Mouse (Mus musculus): ENCODE measurements at regions not wholly inside any gene's neighbourhood (a gene's known extent, or its start where the extent isn't known, plus 50 kb on each side); places are given as distances from the start of the nearest gene placed in this dataset.
"Not testable (repeated sequence)": the region's sequence is repeated elsewhere in the genome, so short reads cannot be mapped to it uniquely, and the experiment has no call there.

DNA sequence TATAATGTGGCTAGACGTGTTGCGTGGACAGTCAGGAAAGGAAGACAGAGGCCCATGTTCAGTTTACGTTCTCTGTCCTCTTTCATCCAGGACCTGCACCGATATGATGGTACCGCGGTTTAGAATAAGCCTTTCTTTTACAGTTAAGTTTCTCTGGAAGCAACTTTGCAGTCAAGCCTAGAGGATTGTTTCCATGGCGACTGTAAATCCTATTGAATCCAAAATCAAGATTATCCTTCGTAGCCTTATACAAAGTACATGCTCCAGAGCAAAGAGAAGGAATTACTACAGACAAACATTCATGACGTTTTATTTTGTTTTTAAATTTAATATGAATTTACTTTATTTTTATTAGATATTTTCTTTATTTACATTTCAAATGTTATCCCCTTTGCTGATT lies 798.6 kb downstream of the Robo2 start:
- no peak for ATAC-seq (ENCODE audit: insufficient number of reproducible peaks, insufficient read depth, low FRiP score, low TSS enrichment, low read depth)
- no peak overlapping the region for H3K27ac ChIP-seq
- H3K4me1 ChIP-seq, result no peaks in the 10 kb centered on the region
- H3K4me2 ChIP-seq, result no peak overlapping the region
- H3K36me3 ChIP-seq, result no peaks in the 10 kb centered on the region
- H3K27me3 ChIP-seq, result no peaks in the 10 kb centered on the region
- H3K9me3 ChIP-seq, result no peaks in the 10 kb centered on the region
- H3K9ac ChIP-seq, result no peak overlapping the region
- 88% methylated on average over 9 of the region's 9 CpGs for WGBS
- H3K4me3 ChIP-seq, result no peak overlapping the region

DNA sequence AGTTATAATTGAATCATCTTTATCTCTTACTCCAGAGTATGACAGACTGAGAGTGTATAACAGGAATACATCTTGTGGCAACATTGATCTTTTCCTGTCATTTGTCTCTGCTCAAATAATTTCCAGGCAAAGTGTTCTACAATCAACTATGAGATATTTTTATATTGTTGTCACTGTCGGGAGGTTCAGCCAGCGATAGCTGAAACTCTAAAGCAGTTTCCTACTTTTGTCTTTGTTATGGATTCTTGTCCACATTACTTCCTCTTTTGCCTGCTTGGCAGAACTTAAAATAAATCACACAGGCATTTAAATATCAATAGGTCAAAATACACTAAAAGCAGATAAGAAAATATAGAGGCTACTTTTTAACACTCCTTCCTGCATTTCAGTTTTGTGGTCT lies 820.2 kb downstream of the Robo2 start:
- WGBS, result 70% methylated on average over 2 of the region's 2 CpGs
- H3K27me3 ChIP-seq, result no peaks in the 10 kb centered on the region
- H3K4me1 ChIP-seq, result no peaks in the 10 kb centered on the region
- no peak overlapping the region for H3K4me3 ChIP-seq
- no peak for ATAC-seq (ENCODE audit: insufficient number of reproducible peaks, insufficient read depth, low FRiP score, low TSS enrichment, low read depth)
- H3K9ac ChIP-seq, result no peak overlapping the region
- H3K9me3 ChIP-seq, result no peaks in the 10 kb centered on the region
- no peak overlapping the region for H3K4me2 ChIP-seq
- H3K27ac ChIP-seq, result no peak overlapping the region
- no peaks in the 10 kb centered on the region for H3K36me3 ChIP-seq

DNA sequence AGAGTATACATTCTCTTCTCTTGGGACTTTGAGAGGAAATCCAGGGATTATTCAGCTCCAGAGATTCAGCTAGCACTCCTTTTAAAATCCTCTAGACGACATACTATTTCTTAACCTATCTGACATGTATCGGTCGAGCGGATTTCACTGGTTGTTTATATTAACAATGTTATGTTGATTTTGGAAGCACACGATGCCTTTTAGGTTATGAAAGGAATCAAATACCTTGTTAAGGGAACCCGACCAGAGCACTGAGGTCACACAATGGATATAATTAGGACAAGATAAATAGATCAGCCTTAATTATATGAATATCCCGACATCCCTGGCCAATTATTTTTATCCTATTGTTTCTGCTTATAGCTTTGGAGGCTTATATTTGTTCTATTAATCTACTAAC lies 850.4 kb downstream of the Robo2 start:
- Histone ChIP-seq H3K4me1 (no peaks in the 10 kb centered on the region), H3K27ac (no peak overlapping the region), H3K9me3 (no peaks in the 10 kb centered on the region), H3K4me2 (no peak overlapping the region), H3K36me3 (no peaks in the 10 kb centered on the region), H3K27me3 (no peaks in the 10 kb centered on the region), H3K9ac (no peak overlapping the region), H3K4me3 (no peak overlapping the region)
- ATAC-seq (ENCODE audit: insufficient number of reproducible peaks, insufficient read depth, low FRiP score, low TSS enrichment, low read depth), result no peak
- 71% methylated on average over 7 of the region's 7 CpGs for WGBS

DNA sequence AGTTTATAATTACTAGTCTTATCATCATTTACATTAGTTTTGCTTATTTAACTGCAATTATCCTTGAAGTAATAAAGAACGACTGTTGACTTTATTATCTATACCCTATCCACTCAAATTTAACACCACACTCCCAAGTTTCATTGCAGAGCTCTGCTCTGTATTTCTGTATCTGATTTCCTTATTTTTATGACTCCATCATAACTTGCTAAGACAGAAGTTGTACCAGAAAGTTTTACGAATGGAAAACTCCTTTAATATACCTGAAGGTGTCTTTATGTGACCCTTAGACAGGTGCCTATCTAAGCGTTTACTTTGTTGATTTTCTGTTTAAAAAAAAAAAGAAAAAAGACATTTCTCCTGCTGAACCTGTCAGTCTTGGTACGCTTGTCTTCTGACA lies 854.7 kb downstream of the Robo2 start:
- no peak overlapping the region for H3K4me2 ChIP-seq
- WGBS, result 86% methylated on average over 4 of the region's 4 CpGs
- no peak overlapping the region for H3K27ac ChIP-seq
- ATAC-seq (ENCODE audit: insufficient number of reproducible peaks, insufficient read depth, low FRiP score, low TSS enrichment, low read depth), result no peak
- no peaks in the 10 kb centered on the region for H3K9me3 ChIP-seq
- H3K4me1 ChIP-seq, result peaks cover 5% of the 10 kb centered on the region; the same call in 1 of the 2 replicates
- H3K9ac ChIP-seq, result no peak overlapping the region
- H3K27me3 ChIP-seq, result no peaks in the 10 kb centered on the region
- no peak overlapping the region for H3K4me3 ChIP-seq
- H3K36me3 ChIP-seq, result no peaks in the 10 kb centered on the region

DNA sequence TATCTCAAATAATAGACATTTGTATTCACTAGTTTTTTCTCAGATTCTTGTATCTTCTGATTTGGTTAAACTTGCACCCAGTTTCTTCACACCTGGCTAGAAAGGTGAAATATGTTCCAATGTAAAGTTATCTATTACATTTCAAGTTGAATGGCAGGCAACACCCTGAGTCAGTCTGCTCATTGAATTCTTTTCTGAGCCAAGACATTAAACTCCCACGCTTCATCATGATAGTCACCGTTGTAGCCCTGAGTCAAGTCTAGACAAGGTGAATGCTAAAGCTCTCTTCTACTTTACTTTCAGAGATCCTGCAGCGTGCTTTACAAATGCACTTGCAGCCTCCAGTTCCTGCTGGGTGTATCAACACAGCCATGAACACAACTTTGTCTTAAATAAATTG lies 868.0 kb downstream of the Robo2 start:
- H3K9ac ChIP-seq, result no peak overlapping the region
- no peak overlapping the region for H3K4me3 ChIP-seq
- H3K36me3 ChIP-seq, result no peaks in the 10 kb centered on the region
- H3K27me3 ChIP-seq, result no peaks in the 10 kb centered on the region
- WGBS, result 70% methylated on average over 3 of the region's 3 CpGs
- no peaks in the 10 kb centered on the region for H3K9me3 ChIP-seq
- no peak overlapping the region for H3K4me2 ChIP-seq
- H3K4me1 ChIP-seq, result no peaks in the 10 kb centered on the region; the same call in 1 of the 2 replicates
- H3K27ac ChIP-seq, result no peak overlapping the region
- no peak for ATAC-seq (ENCODE audit: insufficient number of reproducible peaks, insufficient read depth, low FRiP score, low TSS enrichment, low read depth)

DNA sequence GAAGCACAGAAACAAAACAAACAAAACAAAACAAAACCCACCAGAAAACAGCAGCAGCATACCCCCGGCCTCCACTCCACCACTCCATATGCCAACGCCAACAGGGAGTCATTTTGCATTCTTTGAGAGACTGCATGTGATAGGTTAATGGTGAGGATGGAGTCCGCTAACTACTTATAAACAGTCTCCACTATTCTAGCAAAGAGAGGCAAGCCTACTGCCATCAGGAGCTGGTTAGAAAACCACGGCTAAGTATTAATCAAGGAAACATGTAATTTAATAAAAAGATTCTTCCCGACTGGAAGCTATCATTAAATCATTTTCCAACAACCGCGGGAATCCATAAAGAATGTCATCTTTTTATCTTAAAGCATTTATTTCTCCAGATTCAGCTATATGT lies 873.6 kb downstream of the Robo2 start:
- no peak for ATAC-seq (ENCODE audit: insufficient number of reproducible peaks, insufficient read depth, low FRiP score, low TSS enrichment, low read depth)
- peaks cover 7% of the 10 kb centered on the region for H3K4me1 ChIP-seq
- peak overlapping the region; percentile 71; the same call in 1 of the 2 replicates for H3K27ac ChIP-seq
- no peak overlapping the region for H3K9ac ChIP-seq
- H3K4me3 ChIP-seq, result no peak overlapping the region
- H3K9me3 ChIP-seq, result no peaks in the 10 kb centered on the region
- H3K4me2 ChIP-seq, result peak overlapping the region; percentile 11; the same call in 1 of the 2 replicates
- WGBS, result 36% methylated on average over 7 of the region's 7 CpGs
- no peaks in the 10 kb centered on the region for H3K36me3 ChIP-seq
- H3K27me3 ChIP-seq, result no peaks in the 10 kb centered on the region

DNA sequence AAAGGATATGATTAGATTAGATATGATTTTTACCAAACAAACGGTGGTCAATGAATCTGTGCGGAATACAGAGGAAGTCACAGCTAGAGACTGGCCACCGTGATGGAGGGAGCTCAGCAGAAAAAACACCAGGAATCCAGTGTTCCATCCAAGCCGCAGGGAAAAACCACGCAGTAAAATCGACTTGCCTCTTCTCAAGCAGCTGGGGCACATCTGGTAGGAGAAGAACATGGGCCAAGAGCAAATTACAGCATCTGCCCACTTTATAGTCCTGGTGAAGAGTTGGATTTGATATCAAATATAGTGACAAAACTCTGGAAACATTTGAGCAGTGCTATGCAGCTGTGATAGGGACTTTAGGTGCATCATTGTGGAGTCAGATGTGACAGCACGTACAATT lies 874.1 kb downstream of the Robo2 start:
- H3K4me1 ChIP-seq, result peaks cover 7% of the 10 kb centered on the region
- no peak overlapping the region for H3K4me3 ChIP-seq
- no peak for ATAC-seq (ENCODE audit: insufficient number of reproducible peaks, insufficient read depth, low FRiP score, low TSS enrichment, low read depth)
- H3K27me3 ChIP-seq, result no peaks in the 10 kb centered on the region
- 54% methylated on average over 7 of the region's 7 CpGs for WGBS
- no peaks in the 10 kb centered on the region for H3K9me3 ChIP-seq
- H3K9ac ChIP-seq, result no peak overlapping the region
- H3K27ac ChIP-seq, result peak overlapping the region; percentile 71; the same call in 1 of the 2 replicates
- H3K4me2 ChIP-seq, result peak overlapping the region; percentile 11; the same call in 1 of the 2 replicates
- no peaks in the 10 kb centered on the region for H3K36me3 ChIP-seq

DNA sequence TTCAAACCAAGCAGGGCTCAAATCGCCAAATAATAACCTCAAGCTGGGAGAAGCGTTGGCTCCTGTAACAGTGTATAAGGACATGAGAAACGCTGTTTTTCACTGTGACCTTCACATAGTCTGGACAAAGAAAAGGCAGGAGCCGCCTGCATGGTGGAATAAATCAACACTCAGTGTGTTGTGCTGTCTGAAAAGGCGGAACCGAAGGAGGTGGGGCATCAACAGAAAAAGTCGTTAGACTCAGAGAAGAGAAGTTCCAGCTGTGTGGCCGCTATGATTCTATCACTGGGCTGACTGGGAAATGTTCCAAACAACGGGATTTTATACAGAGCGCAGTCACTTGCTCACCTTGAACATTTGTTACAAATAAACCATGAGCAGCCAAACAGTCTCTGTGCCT lies 881.4 kb downstream of the Robo2 start:
- Histone ChIP-seq H3K4me1 (0 out of 2 replicates have a peak, but pooled peaks cover 6% of the 10 kb centered on the region), H3K4me2 (peak overlapping the region; percentile 35), H3K27ac (peak overlapping the region; percentile 11; the same call in 1 of the 2 replicates), H3K4me3 (no peak overlapping the region), H3K9me3 (no peaks in the 10 kb centered on the region), H3K36me3 (no peaks in the 10 kb centered on the region), H3K9ac (no peak overlapping the region), H3K27me3 (no peaks in the 10 kb centered on the region)
- ATAC-seq (ENCODE audit: insufficient number of reproducible peaks, insufficient read depth, low FRiP score, low TSS enrichment, low read depth), result no peak
- 56% methylated on average over 10 of the region's 10 CpGs for WGBS

DNA sequence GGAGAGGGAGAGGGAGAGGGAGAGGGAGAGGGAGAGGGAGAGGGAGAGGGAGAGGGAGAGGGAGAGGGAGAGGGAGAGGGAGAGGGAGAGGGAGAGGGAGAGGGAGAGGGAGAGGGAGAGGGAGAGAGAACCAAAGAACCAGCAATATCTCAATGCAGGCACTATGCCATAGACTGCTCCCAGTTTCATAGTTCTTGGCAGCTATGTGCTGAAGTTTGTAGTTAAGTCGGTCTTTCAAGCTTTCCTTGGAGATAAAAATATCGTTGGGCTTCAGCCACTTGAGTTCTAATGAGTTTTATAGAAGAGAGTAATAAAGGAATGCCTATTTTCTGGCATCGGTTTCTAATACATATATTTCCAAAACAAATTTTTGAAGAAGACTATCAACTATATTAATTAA lies 888.7 kb downstream of the Robo2 start:
- H3K4me1 ChIP-seq; H3K27me3 ChIP-seq; H3K27ac ChIP-seq; H3K36me3 ChIP-seq; H3K4me3 ChIP-seq; ATAC-seq (ENCODE audit: insufficient number of reproducible peaks, insufficient read depth, low FRiP score, low TSS enrichment, low read depth); H3K9ac ChIP-seq; H3K4me2 ChIP-seq; H3K9me3 ChIP-seq: not testable (repeated sequence)
- WGBS, result 89% methylated on average over 3 of the region's 3 CpGs

DNA sequence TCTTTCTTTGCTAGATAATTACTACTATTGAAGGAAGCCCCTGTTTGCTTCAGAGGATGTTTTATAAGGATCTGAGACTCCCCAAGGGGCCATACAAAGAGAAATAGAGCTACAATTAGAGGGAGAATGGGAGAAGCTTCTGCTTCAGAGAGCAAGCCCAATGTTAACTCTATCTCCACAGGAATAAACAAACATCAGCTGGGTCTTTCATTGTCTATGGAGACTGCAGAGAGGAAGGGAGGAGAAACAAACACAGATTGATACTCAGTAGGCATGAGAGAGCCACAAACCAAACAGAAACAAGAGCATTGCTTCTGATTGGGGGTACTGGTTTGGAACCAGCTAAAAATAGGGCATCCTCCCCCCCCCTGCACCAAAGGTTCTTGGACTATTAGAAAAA lies 906.9 kb downstream of the Robo2 start:
- H3K36me3 ChIP-seq, result no peaks in the 10 kb centered on the region
- no peaks in the 10 kb centered on the region for H3K27me3 ChIP-seq
- H3K4me3 ChIP-seq, result no peak overlapping the region
- no peaks in the 10 kb centered on the region for H3K4me1 ChIP-seq
- H3K9ac ChIP-seq, result no peak overlapping the region
- ATAC-seq (ENCODE audit: insufficient number of reproducible peaks, insufficient read depth, low FRiP score, low TSS enrichment, low read depth), result no peak
- no peaks in the 10 kb centered on the region for H3K9me3 ChIP-seq
- no peak overlapping the region for H3K4me2 ChIP-seq
- H3K27ac ChIP-seq, result no peak overlapping the region

DNA sequence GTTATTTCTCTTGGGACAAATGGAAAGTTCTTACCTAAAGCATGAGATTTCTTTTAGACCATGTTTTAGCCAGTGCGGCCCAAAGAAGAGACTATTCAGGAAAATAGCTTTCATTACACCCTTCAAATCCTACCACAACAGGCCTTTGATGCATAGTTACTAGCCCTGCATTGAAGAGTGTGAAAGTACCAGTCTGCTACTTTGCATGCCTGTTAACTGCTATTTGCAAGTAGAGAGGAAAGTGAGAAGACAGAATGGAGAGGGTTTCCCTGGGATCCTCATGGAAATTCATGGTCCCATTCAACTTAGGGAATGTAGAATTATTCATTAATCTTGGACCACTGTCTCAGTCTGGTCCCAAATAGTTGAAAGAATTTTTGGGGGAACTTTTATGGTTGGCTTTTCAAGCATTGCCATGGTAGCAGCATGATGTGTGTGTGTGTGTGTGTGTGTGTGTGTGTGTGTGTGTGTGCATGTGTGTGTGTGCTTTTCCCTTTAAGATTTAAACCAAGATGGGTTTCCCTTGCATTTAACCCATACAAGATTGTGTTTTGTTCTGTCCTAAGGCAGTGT lies 912.9 kb downstream of the Robo2 start:
- no peak for ATAC-seq (ENCODE audit: insufficient number of reproducible peaks, insufficient read depth, low FRiP score, low TSS enrichment, low read depth)
- Histone ChIP-seq H3K9me3 (no peaks in the 10 kb centered on the region), H3K36me3 (no peaks in the 10 kb centered on the region), H3K9ac (no peak overlapping the region), H3K4me3 (no peak overlapping the region), H3K27me3 (no peaks in the 10 kb centered on the region), H3K4me2 (no peak overlapping the region), H3K27ac (no peak overlapping the region), H3K4me1 (no peaks in the 10 kb centered on the region)
- 76% methylated on average over 1 of the region's 1 CpGs for WGBS

DNA sequence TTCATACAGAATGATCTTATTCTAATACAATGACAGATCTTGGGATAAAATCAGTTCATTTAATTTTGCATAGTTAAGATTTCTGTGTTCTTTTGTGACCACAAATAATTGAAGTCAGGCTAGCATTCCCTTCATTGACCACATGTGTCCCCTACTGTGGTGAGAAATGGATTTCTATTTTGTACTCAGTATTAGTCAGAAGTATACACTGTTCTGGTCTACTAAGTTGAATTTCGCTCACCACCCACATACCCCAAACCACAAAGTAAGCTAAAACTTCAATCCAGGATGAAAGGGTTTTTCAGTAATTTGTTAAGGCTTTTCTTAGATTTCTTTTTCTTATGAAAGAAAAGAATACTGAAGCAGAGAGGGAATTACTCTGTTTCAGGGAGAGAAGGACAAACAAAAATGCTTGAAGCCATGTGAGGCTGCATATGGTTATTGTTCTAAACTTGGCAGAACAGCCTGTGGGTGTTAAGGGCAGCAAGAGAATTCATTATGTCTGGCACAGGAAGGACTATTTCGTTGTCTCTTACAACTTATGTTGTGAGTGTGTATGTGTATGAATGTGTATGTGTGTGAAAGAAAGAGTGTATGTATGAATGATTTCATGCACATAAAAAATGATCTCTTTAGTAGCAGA lies 928.3 kb downstream of the Robo2 start:
- Histone ChIP-seq H3K9ac (no peak overlapping the region), H3K9me3 (no peaks in the 10 kb centered on the region), H3K27me3 (no peaks in the 10 kb centered on the region), H3K27ac (peak overlapping the region; percentile 71; the same call in 1 of the 2 replicates), H3K4me3 (no peak overlapping the region), H3K4me1 (peaks cover 8% of the 10 kb centered on the region), H3K4me2 (no peak overlapping the region), H3K36me3 (no peaks in the 10 kb centered on the region)
- WGBS, result 39% methylated on average over 2 of the region's 2 CpGs
- no peak; the same call in 1 of the 2 replicates for ATAC-seq (ENCODE audit: insufficient number of reproducible peaks, insufficient read depth, low FRiP score, low TSS enrichment, low read depth)
